Mouse (Mus musculus): ENCODE results near the gene A930004D18Rik.

DNA sequence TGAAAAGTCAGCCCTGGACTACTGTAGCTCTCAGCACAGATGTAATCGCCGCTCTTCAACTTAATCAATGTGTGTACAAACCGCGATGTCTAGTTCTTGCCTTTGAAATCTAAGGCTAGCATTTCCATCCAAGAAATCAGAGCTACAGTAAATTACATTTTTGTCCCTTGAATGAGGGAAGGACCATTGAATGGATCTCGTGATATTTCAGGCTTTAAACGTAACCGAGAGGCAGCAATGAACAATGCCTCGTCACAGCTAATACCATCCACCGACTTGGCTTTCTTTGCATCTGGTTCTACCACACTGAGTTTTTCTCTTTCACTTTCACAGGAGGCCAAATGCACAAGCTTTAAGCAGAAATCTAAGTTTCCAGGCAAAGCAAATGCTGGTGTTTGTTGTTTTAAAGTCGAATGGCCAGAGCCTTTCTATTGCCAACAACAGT lies 13.0 kb upstream of the A930004D18Rik start:
- TF ChIP-seq CTCF (IDR thresholded peaks at IDR 0.05; ENCODE audit: extremely low read depth, insufficient read length, insufficient replicate concordance, low read depth, low read length) (no peak), POLR2A (IDR thresholded peaks at IDR 0.05; ENCODE audit: low read depth, low read length) (no peak)

Measured in small intestine, adult 2 months (tissue).